Mouse (Mus musculus) layer of hippocampus, adult 18-20 months (tissue): ENCODE results near the gene Sp7. TPM values are rescaled to one million over a fixed set of nuclear protein-coding genes. Genes with fewer than 3 reads are reported as not detected.

Source experiments
- DNase-seq, 2 experiments: peaks; one replicate each; pipeline ENCODE4 v3.0.0; 2022; ENCODE audit warnings: low spot score in 2 of 2
- long read RNA-seq: library from polyadenylated mRNA; stranded (forward); transcript quantifications from one replicate; pipeline ENCODE4 v2.0.0, GENCODE M21; 2021
- total RNA-seq, 2 experiments: library from RNA; stranded (reverse); gene quantifications; 2 replicates each; pipeline ENCODE4 v1.2.3; 2021

Sp7 gene
- under 1 TPM; 0.41 to 0.45 TPM for total RNA-seq
- long read RNA-seq = 0 reads

DNA sequence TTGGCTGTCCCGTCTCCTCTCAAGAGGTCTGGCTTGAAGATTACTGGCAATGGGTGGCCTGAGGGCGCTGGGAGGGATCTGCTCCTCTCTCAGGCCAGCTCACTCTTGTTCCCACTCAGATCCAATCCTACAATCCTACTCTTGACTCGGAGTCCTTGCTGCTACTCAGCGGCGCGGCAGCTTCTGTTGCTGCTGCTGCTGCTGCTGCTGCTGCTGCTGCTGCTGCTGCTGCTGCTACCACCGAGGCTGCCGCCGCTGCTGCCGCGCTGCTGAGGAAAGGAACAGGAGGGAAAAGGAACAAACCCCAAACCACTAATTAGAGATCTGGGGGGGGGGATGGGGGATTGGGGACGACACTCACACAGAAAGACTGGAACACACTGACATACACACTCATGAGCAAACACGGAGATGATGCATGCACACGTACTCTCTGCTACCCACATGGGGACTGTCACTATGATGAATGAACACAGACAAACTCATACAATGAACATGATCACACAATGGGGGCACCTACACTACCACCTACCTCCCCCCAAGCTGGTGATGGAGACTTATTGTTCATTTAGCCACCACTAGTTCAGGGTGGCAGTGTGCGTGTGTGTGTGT is at the start of gene Sp7:
Sp7 (minus strand) TSS at position 450 of the 612 bp plus-strand sequence.
- DNase-seq = no peak

- no peak for DNase-seq
Observed at GRCm38 (mm10) chr15:102413687-102414086, 46.7 kb upstream of the Sp7 start.

GRCm38 (mm10) chr15:102411077-102411476 is 44.1 kb upstream of the Sp7 start:
- DNase-seq = no peak

DNA sequence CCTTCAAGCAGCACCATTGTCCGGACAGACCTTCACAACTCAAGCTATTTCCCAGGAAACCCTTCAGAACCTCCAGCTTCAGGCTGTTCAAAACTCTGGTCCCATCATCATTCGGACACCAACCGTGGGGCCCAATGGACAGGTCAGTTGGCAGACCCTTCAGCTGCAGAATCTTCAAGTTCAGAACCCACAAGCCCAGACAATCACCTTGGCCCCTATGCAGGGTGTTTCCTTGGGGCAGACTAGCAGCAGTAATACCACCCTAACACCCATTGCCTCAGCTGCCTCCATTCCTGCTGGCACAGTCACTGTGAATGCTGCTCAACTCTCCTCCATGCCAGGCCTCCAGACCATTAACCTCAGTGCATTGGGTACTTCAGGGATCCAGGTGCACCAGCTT is 42.3 kb upstream of the Sp7 start:
- DNase-seq = no peak

DNA sequence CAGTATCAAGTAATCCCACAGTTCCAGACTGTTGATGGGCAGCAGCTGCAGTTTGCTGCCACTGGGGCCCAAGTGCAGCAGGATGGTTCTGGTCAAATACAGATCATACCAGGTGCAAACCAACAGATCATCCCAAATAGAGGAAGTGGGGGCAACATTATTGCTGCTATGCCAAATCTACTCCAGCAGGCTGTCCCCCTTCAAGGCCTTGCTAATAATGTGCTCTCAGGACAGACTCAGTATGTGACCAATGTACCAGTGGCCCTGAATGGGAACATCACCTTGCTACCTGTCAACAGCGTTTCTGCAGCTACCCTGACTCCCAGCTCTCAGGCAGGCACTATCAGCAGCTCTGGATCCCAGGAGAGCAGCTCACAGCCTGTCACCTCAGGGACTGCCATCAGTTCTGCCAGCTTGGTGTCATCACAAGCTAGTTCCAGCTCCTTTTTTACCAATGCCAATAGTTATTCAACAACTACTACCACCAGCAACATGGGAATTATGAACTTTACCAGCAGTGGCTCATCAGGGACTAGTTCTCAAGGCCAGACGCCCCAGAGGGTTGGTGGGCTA is 41.7 kb upstream of the Sp7 start:
- DNase-seq = no peak

GRCm38 (mm10) chr15:102407681-102408557 is 40.9 kb upstream of the Sp7 start:
- DNase-seq = no peak

- DNase-seq = no peak
Observed at GRCm38 (mm10) chr15:102406912-102407580, 40.1 kb upstream of the Sp7 start.

DNA sequence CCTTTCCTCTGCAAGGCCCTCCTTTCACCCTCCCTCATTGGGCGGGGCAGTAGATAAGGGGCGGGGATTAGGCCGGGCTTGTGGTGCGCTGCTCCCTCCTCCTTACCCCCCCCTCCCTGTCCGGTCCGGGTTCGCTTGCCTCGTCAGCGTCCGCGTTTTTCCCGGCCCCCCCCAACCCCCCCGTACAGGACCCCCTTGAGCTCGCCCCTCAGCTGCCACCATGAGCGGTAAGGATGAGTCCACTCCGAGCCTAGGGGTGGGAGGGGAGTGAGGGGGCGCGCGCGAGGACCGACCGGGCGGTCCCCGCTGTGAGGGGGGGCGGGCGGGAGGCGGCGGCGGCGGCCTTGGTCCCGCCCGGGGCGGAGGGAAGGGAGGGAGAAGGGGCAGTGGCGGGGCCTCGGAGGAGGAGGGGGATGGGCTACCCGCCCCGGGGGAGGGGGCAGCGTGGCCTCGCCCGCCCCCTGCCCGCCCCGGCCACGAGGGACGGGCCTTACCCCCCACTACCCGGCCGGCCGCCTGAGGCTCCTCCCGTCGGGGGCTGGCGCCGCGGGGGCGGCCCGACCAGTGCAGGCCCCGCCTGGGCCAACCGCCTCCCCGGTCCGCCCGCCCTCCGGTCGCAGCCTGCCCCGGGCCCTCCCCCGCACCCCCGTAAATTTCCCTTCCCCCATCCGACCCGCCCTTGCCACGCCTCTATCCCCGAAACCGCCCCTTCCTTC is 39.4 kb upstream of the Sp7 start:
- peak; percentile 57 to 63 for DNase-seq

DNA sequence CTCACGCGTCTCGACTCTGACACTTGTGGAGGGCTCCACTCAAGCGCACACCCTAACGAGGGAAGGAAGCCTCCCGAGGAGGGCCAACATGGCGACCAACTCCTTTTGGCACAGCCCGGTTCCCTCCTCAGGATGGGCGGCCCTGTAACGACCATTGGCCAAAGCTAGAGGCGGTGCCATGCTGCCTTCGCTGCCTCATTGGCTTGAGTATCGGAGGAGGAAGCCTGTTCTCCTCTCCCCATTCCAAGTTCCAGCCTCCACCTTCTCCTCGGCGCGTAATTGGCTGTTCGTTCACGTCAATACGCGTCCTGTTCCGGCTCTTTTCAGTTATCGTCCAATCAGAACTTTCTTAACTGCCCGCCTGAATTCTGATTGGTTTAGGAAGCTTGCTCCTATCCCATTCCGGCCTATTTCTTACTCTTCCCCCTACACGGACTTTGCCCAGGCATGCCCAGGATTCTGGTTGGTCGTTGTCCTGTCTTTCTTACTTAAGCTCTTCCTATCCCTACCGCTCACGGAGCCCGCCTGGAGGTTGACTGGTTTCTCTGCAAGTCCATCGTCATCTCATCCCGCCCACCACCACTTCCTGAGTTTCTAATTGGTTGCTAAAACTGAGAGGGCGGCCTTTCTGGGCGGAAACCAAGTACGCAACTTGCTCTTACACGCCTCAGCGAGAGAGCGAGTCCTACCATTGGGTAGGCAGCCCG is 38.7 kb upstream of the Sp7 start, which contains the start of gene Sp1:
Sp1 (plus strand) TSS at position 655 of the 707 bp plus-strand sequence.
- DNase-seq = peak; percentile 100

- DNase-seq = no peak
Observed at GRCm38 (mm10) chr15:102404608-102405488, 37.9 kb upstream of the Sp7 start.

DNA sequence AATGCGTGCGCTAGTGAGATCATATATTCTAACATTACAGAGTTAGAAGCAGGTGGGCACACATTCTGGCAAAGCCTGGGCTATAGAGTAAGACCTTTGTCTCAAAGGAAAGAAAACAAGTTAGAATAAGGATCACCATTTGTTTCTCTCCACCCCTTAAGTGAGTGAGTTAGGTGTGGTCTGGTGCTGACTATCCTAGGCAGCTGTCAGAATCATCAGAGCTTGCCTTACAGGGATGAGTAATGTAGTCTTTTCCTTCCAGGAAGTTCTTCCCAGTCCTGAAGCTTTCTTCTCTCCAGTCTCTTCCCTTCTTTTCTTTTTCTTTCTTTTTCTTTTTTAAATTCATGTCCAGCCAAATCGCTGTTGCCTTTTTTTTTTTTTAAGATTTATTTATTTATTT is 35.2 kb upstream of the Sp7 start:
- DNase-seq = no peak

DNA sequence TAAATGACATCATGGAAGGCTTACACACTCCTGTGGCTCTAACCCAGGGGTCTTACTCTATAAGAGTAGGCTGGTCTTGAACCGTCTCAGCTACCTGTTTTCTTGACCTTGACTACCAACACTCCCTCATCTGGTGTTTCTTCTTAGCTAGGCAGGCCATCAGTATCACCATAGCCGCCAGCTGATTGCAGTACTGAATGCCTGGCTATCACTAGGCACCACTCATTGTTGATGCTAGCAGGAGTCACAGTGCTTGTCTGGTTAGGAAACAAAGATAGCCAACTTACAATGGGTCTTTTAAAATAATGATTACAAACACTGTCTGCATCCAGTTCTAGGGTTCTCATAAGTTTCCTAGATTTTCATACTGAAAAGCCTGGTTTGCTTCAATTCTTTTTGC is 34.3 kb upstream of the Sp7 start:
- DNase-seq = no peak

- no peak for DNase-seq
Observed at GRCm38 (mm10) chr15:102400476-102401045, 33.6 kb upstream of the Sp7 start.

DNA sequence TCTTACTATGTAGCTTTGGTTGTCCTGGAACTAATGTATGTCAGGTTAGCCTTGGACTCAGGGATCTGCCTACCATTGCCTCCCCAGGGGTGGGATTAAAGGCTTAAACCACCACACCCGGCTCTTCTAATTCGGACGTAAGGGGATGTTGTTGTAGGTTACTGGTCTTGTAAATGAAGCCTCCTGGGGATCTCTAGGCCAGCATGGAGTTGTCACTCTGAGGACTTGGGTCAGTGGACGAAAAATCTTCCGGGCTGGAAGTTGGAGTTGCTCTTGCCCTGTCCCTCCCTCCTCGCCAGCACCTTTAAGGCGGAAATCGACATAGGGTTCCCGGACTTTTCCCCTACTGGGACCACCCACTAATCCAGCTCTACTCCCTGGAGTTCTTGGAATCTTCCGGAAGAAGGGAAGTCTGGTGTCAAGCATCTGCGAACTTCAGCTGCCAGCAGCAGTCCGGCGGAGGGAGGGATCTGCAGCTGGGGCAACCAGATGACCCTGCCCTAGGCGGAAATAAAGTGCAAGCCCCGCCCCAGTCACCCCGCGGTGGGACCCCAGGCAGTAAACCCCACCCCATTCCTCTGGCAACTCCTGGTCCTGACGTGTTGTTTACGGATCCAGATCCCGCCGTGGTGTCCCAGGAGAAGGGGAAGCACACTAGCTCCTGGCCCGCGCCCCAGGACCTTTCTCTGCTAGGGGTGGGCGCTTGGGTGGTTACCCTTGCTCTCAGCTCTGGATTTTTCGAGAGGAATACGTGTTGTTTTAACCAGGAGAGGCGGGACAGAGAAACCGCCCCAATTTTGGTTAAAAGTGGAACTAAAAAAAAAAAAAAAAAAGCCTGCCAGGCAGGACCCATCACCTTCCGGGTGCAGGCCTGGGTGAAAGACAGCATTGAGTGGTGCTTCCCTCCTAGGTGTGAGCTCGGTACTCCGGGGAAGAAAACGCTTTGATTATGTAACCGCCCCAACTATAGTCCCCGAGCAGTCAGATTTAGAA is 32.5 kb upstream of the Sp7 start:
- DNase-seq = peak; percentile 35 to 69

DNA sequence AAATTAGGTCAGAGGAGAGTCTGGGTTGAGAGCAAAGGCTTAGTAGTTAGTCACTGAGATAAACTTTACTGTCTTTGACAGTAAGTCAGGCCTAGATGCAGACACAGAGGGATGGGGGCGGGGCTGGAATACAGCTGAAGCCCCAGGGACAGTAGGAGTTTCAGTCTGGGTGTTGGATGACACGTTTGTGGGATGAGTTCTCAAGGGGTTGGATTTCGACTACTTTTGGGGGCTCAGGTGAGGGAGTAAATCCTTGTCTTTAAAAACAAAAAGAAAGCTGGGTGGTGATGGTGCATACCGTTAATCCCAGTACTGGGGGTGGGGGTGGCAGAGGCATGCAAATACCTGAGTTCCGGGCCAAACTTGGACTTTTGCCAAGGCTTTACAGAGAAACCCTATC is 31.6 kb upstream of the Sp7 start:
- no peak for DNase-seq

- DNase-seq = no peak
Observed at GRCm38 (mm10) chr15:102395061-102395460, 28.1 kb upstream of the Sp7 start.

GRCm38 (mm10) chr15:102393584-102394014 is 26.6 kb upstream of the Sp7 start:
- DNase-seq = no peak

GRCm38 (mm10) chr15:102392520-102392919 is 25.5 kb upstream of the Sp7 start:
- DNase-seq = no peak
